Mouse (Mus musculus): Measurements from ENCODE around the gene Selenop.
A peak's percentile ranks its signal among the peaks of the same experiment; 100 is the strongest.
"Not testable (repeated sequence)": the region's sequence is repeated elsewhere in the genome, so short reads cannot be mapped to it uniquely, and the experiment has no call there.

Selenop gene

GRCm38 (mm10) chr15:3268247-3268646 is at the start of gene Selenop:
Selenop (plus strand) TSS chr15:3268547.
- DNase-seq, result no peak

GRCm38 (mm10) chr15:3218668-3219067 is 49.7 kb upstream of the Selenop start:
- not testable (repeated sequence) for DNase-seq

GRCm38 (mm10) chr15:3222803-3223437 is 45.4 kb upstream of the Selenop start:
- no peak for DNase-seq

- DNase-seq, result no peak
Measured at GRCm38 (mm10) chr15:3226573-3226972, 41.8 kb upstream of the Selenop start.

GRCm38 (mm10) chr15:3228185-3228584 is 40.2 kb upstream of the Selenop start:
- DNase-seq, result peak; percentile 44

GRCm38 (mm10) chr15:3228990-3229389 is 39.4 kb upstream of the Selenop start:
- DNase-seq, result no peak

GRCm38 (mm10) chr15:3231004-3231403 is 37.3 kb upstream of the Selenop start:
- no peak for DNase-seq

GRCm38 (mm10) chr15:3232168-3232835 is 36.0 kb upstream of the Selenop start:
- peak; percentile 22 for DNase-seq

GRCm38 (mm10) chr15:3233837-3234551 is 34.4 kb upstream of the Selenop start:
- DNase-seq, result no peak

GRCm38 (mm10) chr15:3236338-3236737 is 32.0 kb upstream of the Selenop start:
- DNase-seq, result no peak

GRCm38 (mm10) chr15:3237963-3238362 is 30.4 kb upstream of the Selenop start:
- DNase-seq, result no peak

- not testable (repeated sequence) for DNase-seq
Measured at GRCm38 (mm10) chr15:3245036-3245435, 23.3 kb upstream of the Selenop start.

GRCm38 (mm10) chr15:3250620-3251019 is 17.7 kb upstream of the Selenop start:
- DNase-seq, result no peak

- no peak for DNase-seq
Measured at GRCm38 (mm10) chr15:3251031-3251717, 17.2 kb upstream of the Selenop start.

- DNase-seq, result no peak
Measured at GRCm38 (mm10) chr15:3251718-3252067, 16.7 kb upstream of the Selenop start.

GRCm38 (mm10) chr15:3259025-3259424 is 9.3 kb upstream of the Selenop start:
- no peak for DNase-seq

- no peak for DNase-seq
Measured at GRCm38 (mm10) chr15:3260309-3260708, 8.0 kb upstream of the Selenop start.

- DNase-seq, result no peak
Measured at GRCm38 (mm10) chr15:3262883-3263282, 5.5 kb upstream of the Selenop start.

- no peak for DNase-seq
Measured at GRCm38 (mm10) chr15:3264293-3264692, 4.1 kb upstream of the Selenop start.

GRCm38 (mm10) chr15:3264828-3265227 is 3.5 kb upstream of the Selenop start:
- no peak for DNase-seq

GRCm38 (mm10) chr15:3269496-3269895 is 1.1 kb downstream of the Selenop start:
- no peak for DNase-seq

GRCm38 (mm10) chr15:3269996-3270645 is 1.8 kb downstream of the Selenop start:
- DNase-seq, result peak; percentile 34

GRCm38 (mm10) chr15:3270646-3271077 is 2.3 kb downstream of the Selenop start:
- DNase-seq, result peak; percentile 89
